Mouse (Mus musculus) left cerebral cortex, adult 11 months (tissue): ENCODE measurements around the gene Zfp986.
"Not testable (repeated sequence)": the region's sequence is repeated elsewhere in the genome, so short reads cannot be mapped to it uniquely, and the experiment has no call there.

Experiments used
- DNase-seq: peaks from one replicate; pipeline ENCODE4 v3.0.0; 2022; ENCODE audit warnings: low spot score

Gene Zfp986

DNA sequence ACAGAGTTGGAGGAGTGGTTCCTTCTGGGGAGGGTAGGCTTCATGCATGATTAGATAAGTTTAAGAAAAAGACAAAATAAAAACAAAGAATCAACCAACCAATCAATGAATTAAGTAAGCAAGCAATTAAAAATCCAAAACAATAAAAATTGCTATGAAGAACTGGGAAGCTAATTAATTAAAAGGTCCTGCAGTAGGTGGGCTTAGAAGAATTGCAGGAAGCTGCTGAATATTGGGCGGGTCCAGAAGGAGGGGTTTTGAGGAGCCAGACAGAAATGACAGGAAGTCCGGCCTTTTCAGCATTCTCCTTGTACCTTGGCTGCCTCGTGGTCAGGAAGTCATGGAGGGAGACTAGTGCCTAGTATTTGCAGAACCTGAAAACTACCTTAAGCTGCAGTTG, at the start of gene Zfp986:
Zfp986 (plus strand) TSS at position 301 of the 400 bp plus-strand sequence.
- not testable (repeated sequence) for DNase-seq

DNA sequence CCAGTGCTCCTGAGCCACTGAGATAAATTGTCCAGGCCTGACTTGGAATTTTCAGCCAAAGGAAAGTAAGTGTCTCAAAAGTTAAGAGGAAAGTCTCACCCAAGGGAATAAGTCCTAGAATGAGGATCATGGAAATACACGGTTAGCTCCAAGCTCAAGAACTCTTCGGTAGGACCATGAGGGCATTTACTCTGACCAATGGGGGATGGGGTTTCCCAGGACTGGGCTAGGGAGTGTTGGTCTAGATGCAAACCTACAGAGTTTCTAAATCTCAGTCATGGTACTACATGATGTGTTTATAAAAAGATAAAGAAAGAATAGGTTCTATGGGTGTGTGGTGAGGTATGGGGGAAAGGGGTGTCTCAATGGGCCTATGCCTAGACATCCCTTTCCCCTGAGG, 48.6 kb upstream of the Zfp986 start:
- DNase-seq, result not testable (repeated sequence)

DNA sequence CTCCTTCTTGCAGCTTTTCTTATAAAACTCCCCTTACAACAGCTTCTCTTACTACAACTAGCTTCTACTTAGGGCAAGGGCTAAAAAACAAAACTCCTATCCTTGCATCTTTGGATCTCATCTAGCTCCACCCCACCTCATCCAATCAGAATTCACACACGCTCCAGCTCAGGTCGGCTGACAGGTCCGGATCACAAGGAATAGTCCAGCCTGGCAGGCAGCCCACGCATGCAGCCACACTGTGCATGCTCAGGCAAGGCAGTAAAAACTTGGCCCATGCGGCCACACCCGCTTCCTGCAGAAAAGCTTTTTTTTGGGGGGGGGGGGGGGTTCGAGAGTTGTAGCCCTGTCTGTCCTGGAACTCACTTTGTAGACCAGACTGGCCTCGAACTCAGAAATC, 43.0 kb upstream of the Zfp986 start:
- not testable (repeated sequence) for DNase-seq

DNA sequence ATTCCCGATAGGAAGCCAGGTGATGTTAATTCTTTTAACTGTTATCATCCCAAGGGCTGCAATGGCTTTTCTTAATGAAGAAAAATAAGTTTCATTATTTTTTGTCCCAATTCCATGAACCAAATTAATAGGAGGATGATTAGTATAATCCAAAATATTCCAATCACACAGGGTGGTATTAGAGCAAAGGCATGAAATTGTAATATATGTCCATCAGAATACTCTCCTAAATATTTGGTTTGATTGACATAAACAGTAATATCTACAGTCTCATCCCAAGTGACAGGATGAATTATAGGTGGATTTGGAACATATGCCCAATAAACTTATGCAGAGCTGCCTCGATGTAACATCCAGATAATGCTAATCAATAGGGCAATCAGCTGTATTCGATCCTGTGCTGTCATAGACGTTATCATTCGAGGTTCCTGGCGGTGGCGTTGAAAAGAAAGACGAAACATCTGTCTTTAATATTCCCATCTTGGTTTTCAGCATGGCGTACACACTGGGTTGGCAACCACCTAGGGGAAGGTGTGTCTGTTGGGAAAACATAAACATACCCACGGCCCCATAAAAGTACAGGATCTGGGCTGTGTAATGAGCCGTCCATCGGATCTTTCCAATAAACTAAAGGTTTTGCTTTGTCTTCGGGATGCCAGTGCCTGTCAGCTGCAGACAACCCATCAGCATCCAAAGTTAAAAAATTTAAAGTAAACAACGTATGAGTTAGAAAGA, 37.1 kb upstream of the Zfp986 start:
- not testable (repeated sequence) for DNase-seq

DNA sequence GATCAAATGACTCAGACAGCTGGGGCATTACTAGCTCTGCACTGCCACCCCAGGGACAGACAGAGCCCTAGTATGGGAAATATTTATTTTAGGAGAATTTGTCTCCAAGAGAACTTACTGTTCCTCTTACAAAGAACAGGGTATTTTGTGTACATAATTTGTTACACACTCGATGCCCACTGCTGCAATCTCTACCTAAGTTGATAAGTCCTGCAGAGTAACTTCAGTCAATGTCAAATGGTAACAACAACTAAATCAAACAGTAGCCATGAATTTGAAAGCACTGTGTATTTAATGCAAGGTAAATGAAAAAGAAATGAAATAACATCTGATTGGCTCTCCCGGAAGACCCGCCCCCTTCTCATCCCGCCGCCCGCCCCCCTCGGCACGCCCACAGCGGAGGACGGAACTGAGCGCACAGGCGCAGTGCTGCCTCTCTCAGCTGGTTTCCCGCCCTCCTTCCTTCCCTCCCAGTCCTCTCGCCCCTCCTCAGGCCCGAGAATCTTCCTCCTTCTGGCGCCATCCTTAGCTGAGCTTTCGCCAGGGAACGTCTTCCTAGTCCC, 32.2 kb upstream of the Zfp986 start:
- not testable (repeated sequence) for DNase-seq

DNA sequence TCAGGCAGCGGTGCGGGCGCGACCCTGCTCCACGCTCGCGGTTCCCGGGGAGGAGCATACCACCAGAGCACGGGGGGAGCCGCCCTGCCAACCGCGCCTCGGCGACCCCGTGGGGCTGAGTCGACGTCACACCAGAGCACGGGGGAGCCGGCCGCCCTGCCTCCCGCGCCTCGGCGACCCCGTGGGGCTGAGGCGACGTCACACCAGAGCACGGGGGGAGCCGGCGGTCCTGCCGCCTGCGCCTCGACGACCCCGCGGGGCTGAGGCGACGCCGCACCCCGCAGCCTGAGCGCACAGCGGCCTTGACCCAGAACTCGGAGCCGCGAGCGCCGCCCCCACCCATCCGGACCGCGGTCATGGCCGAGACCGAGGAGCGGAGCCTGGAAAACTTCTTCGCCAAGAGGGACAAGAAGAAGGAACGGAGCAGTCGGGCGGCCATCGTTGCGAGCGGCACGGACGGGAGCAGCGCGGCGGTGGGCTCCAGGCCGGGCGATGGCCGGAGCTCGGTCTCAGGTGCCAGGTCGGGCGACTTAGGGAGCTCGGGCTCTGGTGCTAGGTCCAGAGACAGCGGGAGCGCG, 31.6 kb upstream of the Zfp986 start:
- DNase-seq, result not testable (repeated sequence)

DNA sequence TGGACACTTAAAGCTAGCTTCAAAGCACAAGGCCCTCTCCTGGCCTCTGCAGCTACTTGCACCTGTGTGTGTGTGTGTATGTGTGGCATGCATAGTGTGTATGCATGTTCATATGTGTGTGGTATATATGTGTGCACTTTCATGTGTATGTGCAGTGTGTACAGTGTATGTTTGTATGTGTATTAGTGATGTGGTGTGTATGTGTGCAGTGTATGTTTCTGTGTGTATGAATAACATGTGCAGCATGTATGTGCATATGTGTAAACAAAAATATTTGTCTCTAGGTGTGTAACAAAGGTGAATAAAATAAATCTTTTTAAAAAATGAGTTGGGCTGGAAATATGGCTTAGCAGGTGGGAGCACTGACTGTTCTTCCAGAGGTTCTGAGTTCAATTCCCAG, 21.8 kb upstream of the Zfp986 start:
- not testable (repeated sequence) for DNase-seq

DNA sequence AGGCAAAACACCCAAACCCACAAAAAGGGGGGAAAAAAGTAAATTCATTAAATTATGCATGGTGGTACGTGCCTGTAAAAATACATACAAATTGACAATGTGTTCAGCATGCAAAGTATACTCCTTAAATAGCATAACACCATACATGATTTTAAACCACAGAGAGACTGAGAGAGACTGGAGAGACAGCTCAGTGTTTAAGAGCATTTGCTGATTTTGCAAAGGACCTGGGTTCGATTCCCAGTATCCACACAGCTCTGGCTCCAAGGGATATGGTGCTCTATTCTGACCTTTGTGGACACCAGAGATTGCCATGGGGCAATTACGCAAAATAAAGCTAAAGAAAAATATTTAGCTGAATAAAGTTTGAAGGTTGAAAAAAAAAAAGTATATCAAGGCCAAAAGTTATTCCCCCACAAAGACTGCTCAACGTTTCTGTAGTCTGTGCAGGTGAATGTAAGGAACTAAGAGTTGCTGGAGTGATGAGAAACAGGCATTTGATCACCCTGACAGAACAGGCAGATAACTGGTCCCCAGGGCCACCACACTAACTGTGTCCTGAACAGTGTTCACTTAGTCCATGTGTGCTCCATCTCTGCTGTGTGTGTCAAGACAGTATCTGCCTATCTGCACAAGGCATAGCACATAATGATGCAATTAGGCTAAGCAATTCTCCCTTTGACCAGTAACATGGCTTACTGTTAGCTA, 20.3 kb upstream of the Zfp986 start:
- DNase-seq, result not testable (repeated sequence)

DNA sequence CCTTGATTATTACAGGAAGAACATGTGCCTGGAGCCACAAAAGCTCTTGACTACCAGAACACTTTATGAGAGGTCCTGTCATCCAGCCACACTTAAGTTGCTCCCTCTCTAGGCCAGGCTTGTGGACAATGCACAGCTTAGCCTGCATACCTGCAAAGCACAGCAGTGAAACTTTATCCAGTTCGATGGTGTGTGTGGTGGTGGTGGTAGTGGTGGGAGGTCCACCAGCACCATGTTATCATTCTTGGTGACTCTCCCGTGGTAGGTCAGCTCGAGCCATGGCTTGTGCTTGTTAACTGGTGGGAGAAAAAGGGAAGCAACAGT, 19.7 kb upstream of the Zfp986 start:
- not testable (repeated sequence) for DNase-seq

DNA sequence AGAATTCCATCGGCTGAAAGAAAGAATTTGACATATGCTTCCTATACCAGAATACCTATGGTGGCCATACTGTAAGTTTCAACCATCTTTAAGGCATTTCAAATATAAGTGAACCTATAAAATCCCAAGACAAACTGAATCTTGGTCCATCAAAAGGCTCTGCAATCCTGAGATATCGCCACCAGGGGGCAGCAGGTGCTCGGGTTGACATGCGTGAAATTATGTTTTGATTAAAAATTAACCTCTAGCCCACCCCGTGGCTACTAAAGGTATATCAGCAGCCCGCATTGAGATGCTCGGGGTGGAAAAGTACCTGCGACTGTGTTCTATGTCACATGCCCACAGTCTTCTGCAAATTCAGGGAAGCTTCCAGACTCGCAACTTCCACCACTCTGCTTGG, 17.2 kb upstream of the Zfp986 start:
- DNase-seq, result not testable (repeated sequence)

DNA sequence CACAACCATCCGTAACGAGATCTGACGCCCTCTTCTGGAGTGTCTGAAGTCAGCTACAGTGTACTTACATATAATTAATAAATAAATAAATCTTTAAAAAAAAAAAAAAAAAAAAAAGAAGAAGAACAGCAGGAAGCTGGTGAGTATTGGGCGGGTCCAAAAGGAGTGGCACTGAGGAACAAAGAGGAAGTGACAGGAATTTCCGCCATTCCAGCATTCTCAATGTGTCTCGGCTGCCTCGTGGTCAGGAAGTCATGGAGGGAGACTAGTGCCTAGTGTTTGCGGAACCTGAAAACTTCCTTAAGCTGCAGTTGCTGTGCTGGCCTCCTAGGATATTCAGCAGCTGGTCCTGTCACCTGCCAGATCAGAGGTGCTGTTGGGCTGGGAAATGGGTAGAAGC, 4.7 kb upstream of the Zfp986 start:
- not testable (repeated sequence) for DNase-seq
